Mouse (Mus musculus) cerebellum, adult 2 months (tissue): Measurements from ENCODE around the gene Olfml1.

Experiments used
- CTCF ChIP-seq: fragments of 200-500 bp; IDR thresholded peaks from 2 replicates; pipeline ENCODE4 v1.5.1; 2011; ENCODE audit warnings: low read depth, mild to moderate bottlenecking, control low read depth, low read length, moderate library complexity, borderline replicate concordance; ENCODE audit not compliant: insufficient read depth
- POLR2A ChIP-seq: fragments of 200-500 bp; IDR thresholded peaks from 2 replicates; pipeline ENCODE4 v1.6.1; 2011; ENCODE audit warnings: low read length, control low read depth, borderline replicate concordance; ENCODE audit not compliant: insufficient read depth

DNA sequence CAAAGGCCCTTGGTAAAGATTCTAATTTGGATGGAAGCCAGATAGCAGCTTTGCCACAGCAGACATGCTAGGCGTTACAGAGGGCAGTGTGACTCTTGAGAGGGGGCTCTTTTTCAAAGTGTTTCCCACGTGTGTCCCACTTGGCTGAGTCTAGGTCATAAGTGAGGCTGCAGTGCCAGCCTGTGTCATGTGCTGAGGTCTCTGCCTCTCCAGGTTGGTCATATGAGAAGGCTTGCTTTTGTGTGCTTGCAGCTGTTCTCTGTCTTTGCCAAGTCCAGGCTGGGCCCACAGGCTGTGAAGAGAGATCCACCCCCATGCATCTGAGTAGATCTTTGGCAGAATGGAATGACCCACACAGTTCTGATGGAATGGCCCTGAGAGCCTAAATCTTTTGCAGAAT is 25.4 kb downstream of the Olfml1 start:
- no peak for TF ChIP-seq CTCF
- TF ChIP-seq POLR2A, result no peak
